Mouse (Mus musculus): ENCODE data around the gene Stum. TPM values are rescaled to one million over a fixed set of nuclear protein-coding genes. Genes with fewer than 3 reads are reported as not detected.

Gene Stum
- polyA plus RNA-seq, 1 experiment from 2014 or later = 2.2 TPM

- Histone ChIP-seq H3K27ac (ENCODE audit: low read length) (no peak overlapping the region), H3K4me2 (replicated peaks; ENCODE audit: low read depth, low read length) (no peak overlapping the region), H3K4me1 (ENCODE audit: insufficient read depth, low read length) (no peaks in the 10 kb centered on the region), H3K27me3 (ENCODE audit: insufficient read depth, low read length) (no peaks in the 10 kb centered on the region), H3K36me3 (ENCODE audit: insufficient read depth, low read length) (no peaks in the 10 kb centered on the region), H3K9me3 (ENCODE audit: low read length) (no peaks in the 10 kb centered on the region), H3K9ac (replicated peaks; ENCODE audit: low read length) (no peak overlapping the region), H3K4me3 (ENCODE audit: low read length) (no peak overlapping the region)
- 91% methylated on average over 4 of the region's 4 CpGs for WGBS
- no peak for ATAC-seq (ENCODE audit: low FRiP score, low TSS enrichment)
Measured at GRCm38 (mm10) chr1:180468004-180468403, 15.3 kb downstream of the Stum start.

GRCm38 (mm10) chr1:180465620-180466019 lies 17.7 kb downstream of the Stum start:
- no peaks in the 10 kb centered on the region for H3K9me3 ChIP-seq (ENCODE audit: low read length)
- no peak for ATAC-seq (ENCODE audit: low FRiP score, low TSS enrichment)

DNA sequence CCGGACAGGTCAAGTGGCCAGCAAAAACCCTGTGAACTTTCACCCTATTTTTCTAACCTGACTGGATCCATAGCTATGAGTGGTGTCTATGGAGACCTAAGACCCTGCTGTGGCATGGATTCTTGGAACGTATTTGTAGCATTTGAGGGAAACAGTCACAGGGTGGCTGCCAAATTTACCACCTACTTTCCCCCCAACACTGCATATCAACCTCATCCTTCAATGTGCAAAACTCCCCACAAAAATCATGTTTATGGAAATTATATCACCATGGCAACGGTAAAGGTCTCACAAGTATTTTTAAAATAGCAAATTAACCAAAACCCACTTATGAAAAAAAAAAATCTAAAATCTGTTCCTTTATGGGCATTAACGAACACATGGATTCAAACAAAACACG lies 18.9 kb downstream of the Stum start:
- no peak for ATAC-seq (ENCODE audit: low FRiP score, low TSS enrichment)
- Histone ChIP-seq H3K27me3 (ENCODE audit: insufficient read depth, low read length) (no peaks in the 10 kb centered on the region), H3K9me3 (ENCODE audit: low read length) (no peaks in the 10 kb centered on the region), H3K4me2 (replicated peaks; ENCODE audit: low read depth, low read length) (no peak overlapping the region), H3K36me3 (ENCODE audit: insufficient read depth, low read length) (no peaks in the 10 kb centered on the region), H3K4me3 (ENCODE audit: low read length) (no peak overlapping the region), H3K27ac (ENCODE audit: low read length) (no peak overlapping the region), H3K9ac (replicated peaks; ENCODE audit: low read length) (no peak overlapping the region), H3K4me1 (ENCODE audit: insufficient read depth, low read length) (no peaks in the 10 kb centered on the region)
- 91% methylated on average over 5 of the region's 5 CpGs for WGBS

More at GRCm38 (mm10) chr1:180465620-180466019, 17.7 kb downstream of the Stum start:
- 68% methylated on average over 5 of the region's 5 CpGs for WGBS
- Histone ChIP-seq H3K4me1 (ENCODE audit: insufficient read depth, low read length) (no peaks in the 10 kb centered on the region), H3K9ac (replicated peaks; ENCODE audit: low read length) (no peak overlapping the region), H3K4me2 (replicated peaks; ENCODE audit: low read depth, low read length) (no peak overlapping the region), H3K36me3 (ENCODE audit: insufficient read depth, low read length) (no peaks in the 10 kb centered on the region), H3K27me3 (ENCODE audit: insufficient read depth, low read length) (no peaks in the 10 kb centered on the region), H3K4me3 (ENCODE audit: low read length) (no peak overlapping the region), H3K27ac (ENCODE audit: low read length) (no peak overlapping the region)

DNA sequence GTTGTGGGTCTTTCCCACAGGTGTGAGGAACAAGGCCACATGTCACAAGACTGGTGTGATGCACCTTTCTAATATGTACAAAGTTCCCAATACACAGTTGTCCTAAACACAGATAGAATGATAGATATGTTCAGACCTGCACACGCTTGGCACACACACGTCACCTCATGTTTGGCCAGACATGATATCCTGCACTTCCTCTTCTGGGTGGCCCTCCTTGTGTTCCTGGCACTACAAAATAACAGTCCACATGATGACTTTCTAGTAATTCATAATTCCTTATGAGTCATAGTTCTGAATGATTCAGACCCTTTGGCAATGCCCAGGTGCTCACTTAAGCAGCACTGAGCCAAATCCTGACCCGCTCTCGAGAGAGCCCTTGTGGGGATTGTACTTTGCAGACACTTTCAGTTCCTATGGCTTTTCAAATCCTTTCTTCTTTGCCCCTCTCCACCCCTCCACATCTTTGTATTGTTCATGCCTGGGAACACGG lies 20.3 kb downstream of the Stum start:
- no peak overlapping the region for H3K4me3 ChIP-seq (ENCODE audit: low read length)
- H3K9me3 ChIP-seq (ENCODE audit: low read length) = no peaks in the 10 kb centered on the region
- 95% methylated on average over 5 of the region's 5 CpGs for WGBS
- no peak overlapping the region for H3K27ac ChIP-seq (ENCODE audit: low read length)
- H3K4me2 ChIP-seq (replicated peaks; ENCODE audit: low read depth, low read length) = no peak overlapping the region
- no peaks in the 10 kb centered on the region for H3K27me3 ChIP-seq (ENCODE audit: insufficient read depth, low read length)
- H3K36me3 ChIP-seq (ENCODE audit: insufficient read depth, low read length) = no peaks in the 10 kb centered on the region
- H3K9ac ChIP-seq (replicated peaks; ENCODE audit: low read length) = no peak overlapping the region
- H3K4me1 ChIP-seq (ENCODE audit: insufficient read depth, low read length) = no peaks in the 10 kb centered on the region
- ATAC-seq (ENCODE audit: low FRiP score, low TSS enrichment) = no peak

DNA sequence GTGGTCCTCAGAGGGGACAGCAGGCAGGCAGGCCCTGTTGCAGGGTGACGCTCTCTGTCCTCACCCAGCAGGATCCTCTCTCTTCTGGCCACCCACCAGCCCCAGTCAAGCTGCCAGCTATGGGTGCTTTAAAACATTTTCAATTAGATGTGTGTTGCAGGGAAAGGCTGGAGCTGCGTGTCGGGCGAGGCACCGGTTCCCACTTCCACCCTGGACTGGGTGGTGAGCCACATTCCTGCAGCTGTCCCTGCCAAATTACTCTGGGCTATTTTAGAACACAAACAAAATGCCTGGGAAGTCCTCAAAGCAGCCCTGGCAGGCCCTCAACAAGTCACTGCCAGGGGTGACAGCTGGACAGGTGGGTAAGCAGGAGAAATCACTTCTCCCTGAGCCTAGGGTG lies 20.9 kb downstream of the Stum start:
- no peak for ATAC-seq (ENCODE audit: low FRiP score, low TSS enrichment)
- no peaks in the 10 kb centered on the region for H3K27me3 ChIP-seq (ENCODE audit: insufficient read depth, low read length)
- H3K4me2 ChIP-seq (replicated peaks; ENCODE audit: low read depth, low read length) = no peak overlapping the region
- H3K9me3 ChIP-seq (ENCODE audit: low read length) = no peaks in the 10 kb centered on the region
- no peak overlapping the region for H3K27ac ChIP-seq (ENCODE audit: low read length)
- H3K4me1 ChIP-seq (ENCODE audit: insufficient read depth, low read length) = no peaks in the 10 kb centered on the region
- H3K36me3 ChIP-seq (ENCODE audit: insufficient read depth, low read length) = no peaks in the 10 kb centered on the region
- WGBS = 88% methylated on average over 5 of the region's 5 CpGs
- H3K9ac ChIP-seq (replicated peaks; ENCODE audit: low read length) = no peak overlapping the region
- no peak overlapping the region for H3K4me3 ChIP-seq (ENCODE audit: low read length)

GRCm38 (mm10) chr1:180460721-180461120 lies 22.6 kb downstream of the Stum start:
- no peak overlapping the region for H3K27ac ChIP-seq (ENCODE audit: low read length)
- no peak overlapping the region for H3K9ac ChIP-seq (replicated peaks; ENCODE audit: low read length)
- H3K4me2 ChIP-seq (replicated peaks; ENCODE audit: low read depth, low read length) = no peak overlapping the region
- no peaks in the 10 kb centered on the region for H3K9me3 ChIP-seq (ENCODE audit: low read length)
- H3K4me1 ChIP-seq (ENCODE audit: insufficient read depth, low read length) = no peaks in the 10 kb centered on the region
- no peaks in the 10 kb centered on the region for H3K36me3 ChIP-seq (ENCODE audit: insufficient read depth, low read length)
- H3K4me3 ChIP-seq (ENCODE audit: low read length) = no peak overlapping the region
- no peak for ATAC-seq (ENCODE audit: low FRiP score, low TSS enrichment)
- 42% methylated on average over 5 of the region's 5 CpGs for whole genome bisulfite sequencing
- no peaks in the 10 kb centered on the region for H3K27me3 ChIP-seq (ENCODE audit: insufficient read depth, low read length)

DNA sequence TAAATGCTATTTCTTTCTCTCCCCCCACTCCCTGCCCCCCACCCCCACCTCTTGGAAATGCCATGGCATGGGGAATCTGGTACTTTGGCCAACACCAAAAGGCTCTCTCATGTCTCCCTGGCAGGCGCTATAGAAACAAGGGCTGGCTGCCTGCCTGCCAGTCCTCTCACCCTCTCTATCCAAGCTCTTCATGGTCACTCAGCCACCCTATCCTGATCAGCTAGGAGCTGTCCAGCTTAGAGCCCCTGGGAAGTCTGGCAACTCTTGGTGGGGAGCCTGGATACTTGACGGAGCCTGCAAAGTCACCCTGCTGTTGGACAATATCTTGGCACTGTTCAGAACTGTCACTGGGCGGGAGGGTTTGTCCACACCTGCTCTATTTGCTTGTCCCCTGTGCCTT lies 24.6 kb downstream of the Stum start:
- ATAC-seq (ENCODE audit: low FRiP score, low TSS enrichment) = no peak

GRCm38 (mm10) chr1:180458274-180458673 lies 25.0 kb downstream of the Stum start:
- Histone ChIP-seq H3K27me3 (ENCODE audit: insufficient read depth, low read length) (no peaks in the 10 kb centered on the region), H3K4me1 (ENCODE audit: insufficient read depth, low read length) (no peaks in the 10 kb centered on the region), H3K4me3 (ENCODE audit: low read length) (no peak overlapping the region), H3K9me3 (ENCODE audit: low read length) (no peaks in the 10 kb centered on the region), H3K4me2 (replicated peaks; ENCODE audit: low read depth, low read length) (no peak overlapping the region), H3K9ac (replicated peaks; ENCODE audit: low read length) (no peak overlapping the region), H3K36me3 (ENCODE audit: insufficient read depth, low read length) (no peaks in the 10 kb centered on the region), H3K27ac (ENCODE audit: low read length) (no peak overlapping the region)
- 60% methylated on average over 6 of the region's 6 CpGs for WGBS
- no peak for ATAC-seq (ENCODE audit: low FRiP score, low TSS enrichment)

More for the DNA sequence above, 24.6 kb downstream of the Stum start:
- no peak overlapping the region for H3K9ac ChIP-seq (replicated peaks; ENCODE audit: low read length)
- 51% methylated on average over 3 of the region's 3 CpGs for WGBS
- no peaks in the 10 kb centered on the region for H3K4me1 ChIP-seq (ENCODE audit: insufficient read depth, low read length)
- no peaks in the 10 kb centered on the region for H3K9me3 ChIP-seq (ENCODE audit: low read length)
- H3K27me3 ChIP-seq (ENCODE audit: insufficient read depth, low read length) = no peaks in the 10 kb centered on the region
- no peak overlapping the region for H3K4me3 ChIP-seq (ENCODE audit: low read length)
- no peak overlapping the region for H3K4me2 ChIP-seq (replicated peaks; ENCODE audit: low read depth, low read length)
- no peak overlapping the region for H3K27ac ChIP-seq (ENCODE audit: low read length)
- H3K36me3 ChIP-seq (ENCODE audit: insufficient read depth, low read length) = no peaks in the 10 kb centered on the region

DNA sequence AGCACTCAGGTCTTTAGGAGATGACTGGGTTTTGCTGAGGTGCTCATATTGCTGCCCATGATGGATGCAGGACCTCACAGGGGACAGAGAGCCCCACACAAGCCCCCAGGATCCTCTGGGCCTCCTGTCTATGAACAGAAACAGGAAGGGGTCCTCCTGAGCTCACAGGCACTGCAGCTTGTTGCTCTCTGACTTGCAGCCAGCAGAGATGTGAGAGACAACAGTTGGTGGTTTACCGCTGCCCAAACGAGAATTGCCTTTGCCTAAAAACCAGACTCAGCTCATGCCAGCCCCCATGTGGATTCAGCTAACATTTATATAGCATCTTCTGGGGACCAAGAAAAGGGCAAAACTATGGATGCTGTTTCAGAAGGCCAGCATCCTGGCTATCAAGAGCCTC lies 33.7 kb downstream of the Stum start:
- Histone ChIP-seq H3K9me3 (ENCODE audit: low read length) (no peaks in the 10 kb centered on the region), H3K4me3 (ENCODE audit: low read length) (no peak overlapping the region), H3K9ac (replicated peaks; ENCODE audit: low read length) (no peak overlapping the region), H3K4me2 (replicated peaks; ENCODE audit: low read depth, low read length) (no peak overlapping the region), H3K36me3 (ENCODE audit: insufficient read depth, low read length) (no peaks in the 10 kb centered on the region), H3K27me3 (ENCODE audit: insufficient read depth, low read length) (no peaks in the 10 kb centered on the region), H3K4me1 (ENCODE audit: insufficient read depth, low read length) (peaks cover 7% of the 10 kb centered on the region; the same call in 1 of the 2 replicates), H3K27ac (ENCODE audit: low read length) (no peak overlapping the region)
- no peak for ATAC-seq (ENCODE audit: low FRiP score, low TSS enrichment)
- 71% methylated on average over 2 of the region's 2 CpGs for whole genome bisulfite sequencing

- 49% methylated on average over 3 of the region's 3 CpGs for WGBS
- Histone ChIP-seq H3K27ac (ENCODE audit: low read length) (no peak overlapping the region), H3K4me1 (ENCODE audit: insufficient read depth, low read length) (peaks cover 7% of the 10 kb centered on the region; the same call in 1 of the 2 replicates), H3K36me3 (ENCODE audit: insufficient read depth, low read length) (no peaks in the 10 kb centered on the region), H3K9ac (replicated peaks; ENCODE audit: low read length) (no peak overlapping the region), H3K9me3 (ENCODE audit: low read length) (no peaks in the 10 kb centered on the region), H3K4me3 (ENCODE audit: low read length) (no peak overlapping the region), H3K27me3 (ENCODE audit: insufficient read depth, low read length) (no peaks in the 10 kb centered on the region), H3K4me2 (replicated peaks; ENCODE audit: low read depth, low read length) (no peak overlapping the region)
- ATAC-seq (ENCODE audit: low FRiP score, low TSS enrichment) = peak; percentile 76
Measured at GRCm38 (mm10) chr1:180444411-180444810, 38.9 kb downstream of the Stum start.

Measured in kidney, embryonic 16.5 days (tissue).